Comparison of ENCODE assay signal across 8 mouse cellular contexts in genomic region chr19:46443509-46443908, GRCm38 (mm10). TPM values are rescaled to one million over a fixed set of nuclear protein-coding genes. Genes with fewer than 3 reads are reported as not detected.
DNase-seq lines count a peak whose midpoint lies in the region; ATAC-seq and TF ChIP-seq lines count a peak whose summit lies in the region.

No protein-coding gene starts in this region.

- H3K4me2 ChIP-seq in midbrain, postnatal 0 days (ENCODE audit: low read depth, low read length, poor library complexity, severe bottlenecking), result no peak overlapping the region
- H3K4me2 ChIP-seq in limb, embryonic 12.5 days, result peak overlapping the region; percentile 5; the same call in 1 of the 2 replicates
- H3K4me2 ChIP-seq in stomach, postnatal 0 days (replicated peaks; ENCODE audit: low read depth), result no peak overlapping the region

- no peak for TF ChIP-seq EP300 in heart, adult 2 months (IDR thresholded peaks at IDR 0.05; ENCODE audit: insufficient read depth, low read depth, low read length)
- no peak for TF ChIP-seq EP300 in stomach, postnatal 0 days (optimal IDR thresholded peaks at IDR 0.05)

- WGBS in heart, adult 2 months, result 46% methylated on average over 6 of the region's 6 CpGs
- 7% methylated on average over 6 of the region's 6 CpGs for WGBS in midbrain, embryonic 10.5 days
- 18% methylated on average over 6 of the region's 6 CpGs for WGBS in midbrain, postnatal 0 days
- WGBS in limb, embryonic 12.5 days, result 18% methylated on average over 6 of the region's 6 CpGs
- 49% methylated on average over 6 of the region's 6 CpGs for WGBS in stomach, postnatal 0 days

- H3K9me3 ChIP-seq in midbrain, embryonic 10.5 days (replicated peaks), result no peaks in the 10 kb centered on the region
- H3K9me3 ChIP-seq in midbrain, postnatal 0 days (ENCODE audit: low read length), result no peaks in the 10 kb centered on the region
- H3K9me3 ChIP-seq in limb, embryonic 12.5 days, result no peaks in the 10 kb centered on the region
- H3K9me3 ChIP-seq in stomach, postnatal 0 days (ENCODE audit: control insufficient read depth, low read length), result no peaks in the 10 kb centered on the region

- H3K27ac ChIP-seq in heart, adult 2 months, result peak overlapping the region; percentile 34; the same call in 1 of the 2 replicates
- H3K27ac ChIP-seq in midbrain, embryonic 10.5 days (replicated peaks), result peak overlapping the region; percentile 81
- no peak overlapping the region for H3K27ac ChIP-seq in midbrain, postnatal 0 days (ENCODE audit: low read depth, low read length)
- peak overlapping the region; percentile 81 for H3K27ac ChIP-seq in limb, embryonic 12.5 days
- peak overlapping the region; percentile 24; the same call in 1 of the 2 replicates for H3K27ac ChIP-seq in stomach, postnatal 0 days (replicated peaks)

- intact Hi-C loops in heart, adult 2 months (cut with DNase I), result loop anchor here (2.0 to 10.0 kb wide), 3 partner anchors 29 to 139 kb away; partner anchors contain the start of genes Cuedc2 and Nfkb2

- no peak for DNase-seq in heart, adult 2 months
- DNase-seq in heart, adult 18-20 months, result no peak
- peak; percentile 71 for DNase-seq in midbrain, embryonic 10.5 days (ENCODE audit: low spot score)
- no peak for DNase-seq in midbrain, postnatal 0 days (ENCODE audit: low spot score)
- no peak for DNase-seq in stomach, postnatal 0 days (ENCODE audit: low spot score)
- no peak for DNase-seq in right cerebral cortex, postnatal 4 days

- no peaks in the 10 kb centered on the region for H3K27me3 ChIP-seq in heart, adult 2 months (ENCODE audit: control insufficient read depth, insufficient read depth, low read length)
- H3K27me3 ChIP-seq in midbrain, embryonic 10.5 days (ENCODE audit: low read depth, poor library complexity, severe bottlenecking), result no peaks in the 10 kb centered on the region
- H3K27me3 ChIP-seq in midbrain, postnatal 0 days (ENCODE audit: insufficient read depth, low read length), result no peaks in the 10 kb centered on the region
- H3K27me3 ChIP-seq in limb, embryonic 12.5 days, result no peaks in the 10 kb centered on the region
- H3K27me3 ChIP-seq in stomach, postnatal 0 days (ENCODE audit: control insufficient read depth, insufficient read depth, low read length), result no peaks in the 10 kb centered on the region

- H3K4me3 ChIP-seq in heart, adult 2 months, result no peak overlapping the region
- peak overlapping the region; percentile 0; the same call in 1 of the 2 replicates for H3K4me3 ChIP-seq in midbrain, embryonic 10.5 days
- no peak overlapping the region for H3K4me3 ChIP-seq in midbrain, postnatal 0 days (ENCODE audit: low read depth, low read length)
- H3K4me3 ChIP-seq in limb, embryonic 12.5 days (replicated peaks), result no peak overlapping the region
- H3K4me3 ChIP-seq in stomach, postnatal 0 days (ENCODE audit: low read depth, low read length), result no peak overlapping the region

- H3K36me3 ChIP-seq in heart, adult 2 months (ENCODE audit: control insufficient read depth, insufficient read depth, low read length), result no peaks in the 10 kb centered on the region
- no peaks in the 10 kb centered on the region for H3K36me3 ChIP-seq in midbrain, embryonic 10.5 days
- no peaks in the 10 kb centered on the region for H3K36me3 ChIP-seq in midbrain, postnatal 0 days (ENCODE audit: insufficient read depth, low read length)
- H3K36me3 ChIP-seq in limb, embryonic 12.5 days, result 0 out of 2 replicates have a peak, but pooled peaks cover 4% of the 10 kb centered on the region
- H3K36me3 ChIP-seq in stomach, postnatal 0 days (ENCODE audit: control insufficient read depth, insufficient read depth, low read length), result no peaks in the 10 kb centered on the region

- no peak overlapping the region for H3K9ac ChIP-seq in heart, adult 2 months (ENCODE audit: low read depth, low read length)
- no peak overlapping the region for H3K9ac ChIP-seq in midbrain, postnatal 0 days (replicated peaks; ENCODE audit: low read length, poor library complexity, severe bottlenecking)
- H3K9ac ChIP-seq in limb, embryonic 12.5 days (replicated peaks), result no peak overlapping the region
- H3K9ac ChIP-seq in stomach, postnatal 0 days (ENCODE audit: low read length), result 0 out of 2 replicates have a peak overlapping the region, but pooled peaks have one; percentile 4

- peaks cover 10% of the 10 kb centered on the region for H3K4me1 ChIP-seq in heart, adult 2 months (ENCODE audit: control insufficient read depth, insufficient read depth, low read length)
- peaks cover 60% of the 10 kb centered on the region for H3K4me1 ChIP-seq in midbrain, embryonic 10.5 days
- no peaks in the 10 kb centered on the region for H3K4me1 ChIP-seq in midbrain, postnatal 0 days (ENCODE audit: insufficient read depth, low read length)
- H3K4me1 ChIP-seq in limb, embryonic 12.5 days (replicated peaks), result peaks cover 48% of the 10 kb centered on the region
- 0 out of 2 replicates have a peak, but pooled peaks cover 2% of the 10 kb centered on the region for H3K4me1 ChIP-seq in stomach, postnatal 0 days (replicated peaks; ENCODE audit: control insufficient read depth, insufficient read depth)

- TF ChIP-seq CTCF in heart, adult 2 months (IDR thresholded peaks at IDR 0.05), result no peak
- TF ChIP-seq CTCF in midbrain, postnatal 0 days (IDR thresholded peaks at IDR 0.05), result no peak
- no peak for TF ChIP-seq CTCF in stomach, postnatal 0 days (IDR thresholded peaks at IDR 0.05; ENCODE audit: low read depth)

- no peak for TF ChIP-seq POLR2A in heart, adult 2 months (IDR thresholded peaks at IDR 0.05; ENCODE audit: insufficient read depth, low read depth, low read length)

- no peak for ATAC-seq in midbrain, postnatal 0 days (ENCODE audit: low FRiP score)
- ATAC-seq in limb, embryonic 12.5 days (ENCODE audit: insufficient number of reproducible peaks, insufficient read depth, low FRiP score, low TSS enrichment, low read depth), result no peak
- no peak for ATAC-seq in stomach, postnatal 0 days (ENCODE audit: low FRiP score, low TSS enrichment)
- no peak for ATAC-seq in erythroblast, adult 5-6 weeks (replicated peaks; ENCODE audit: low FRiP score, poor library complexity, severe bottlenecking)

- peaks cover 4% of the 10 kb centered on the region; the same call in 1 of the 2 replicates for H3K79me2 ChIP-seq in heart, adult 2 months (replicated peaks; ENCODE audit: control insufficient read depth, insufficient read depth, low read length)

RNA-seq across cellular contexts. Expression of gene Sufu, which starts 46.8 kb away (rescaled TPM):
- 10 to 100 TPM; 10.6 to 11.0 TPM for total RNA-seq in heart, adult 2 months (2021)
- 8.7 and 9.0 TPM in 2 replicates for polyA plus RNA-seq in heart, adult 2 months (2012; rRNA removed)
- 10 to 100 TPM; 10.1 to 11.6 TPM for total RNA-seq in heart, adult 18-20 months (2021)
- polyA plus RNA-seq in midbrain, embryonic 10.5 days (2016; fragmentation: Nextera tagmentation; extraction: Ambion mirVana), result 50.2 and 53.6 TPM in 2 replicates
- 11.5 and 14.4 TPM in 2 replicates for total RNA-seq in midbrain, postnatal 0 days (2014; rRNA removed)
- polyA plus RNA-seq in midbrain, postnatal 0 days (2015; fragmentation: Nextera tagmentation; extraction: Ambion mirVana), result 13.2 and 14.5 TPM in 2 replicates
- 44.4 and 45.2 TPM in 2 replicates for polyA plus RNA-seq in limb, embryonic 12.5 days (2016; fragmentation: Nextera tagmentation; extraction: Ambion mirVana)
- 9.5 and 9.9 TPM in 2 replicates for polyA plus RNA-seq in stomach, postnatal 0 days (2015; fragmentation: Nextera tagmentation; extraction: Ambion mirVana)
- total RNA-seq in erythroblast, adult 5-6 weeks (2015; ENCODE audit: low replicate concordance), result 3.8 and 10.8 TPM in 2 replicates
- 1.1 and 1.2 TPM in 2 replicates for total RNA-seq in erythroblast, adult 5-6 weeks (2017; ENCODE audit: low replicate concordance)

RNA-seq across cellular contexts. Expression of gene Actr1a, which starts 48.0 kb away (rescaled TPM):
- 10 to 100 TPM; 82.1 to 90.5 TPM for total RNA-seq in heart, adult 2 months (2021)
- polyA plus RNA-seq in heart, adult 2 months (2012; rRNA removed), result 73.3 and 104 TPM in 2 replicates
- 10 to 100 TPM; 86.6 to 89.7 TPM for total RNA-seq in heart, adult 18-20 months (2021)
- 188 and 224 TPM in 2 replicates for polyA plus RNA-seq in midbrain, embryonic 10.5 days (2016; fragmentation: Nextera tagmentation; extraction: Ambion mirVana)
- total RNA-seq in midbrain, postnatal 0 days (2014; rRNA removed), result 356 and 359 TPM in 2 replicates
- polyA plus RNA-seq in midbrain, postnatal 0 days (2015; fragmentation: Nextera tagmentation; extraction: Ambion mirVana), result 327 and 343 TPM in 2 replicates
- polyA plus RNA-seq in limb, embryonic 12.5 days (2016; fragmentation: Nextera tagmentation; extraction: Ambion mirVana), result 145 and 147 TPM in 2 replicates
- 90.1 and 94.7 TPM in 2 replicates for polyA plus RNA-seq in stomach, postnatal 0 days (2015; fragmentation: Nextera tagmentation; extraction: Ambion mirVana)
- total RNA-seq in erythroblast, adult 5-6 weeks (2015; ENCODE audit: low replicate concordance), result 16.5 and 21.5 TPM in 2 replicates
- total RNA-seq in erythroblast, adult 5-6 weeks (2017; ENCODE audit: low replicate concordance), result 38.2 and 39.2 TPM in 2 replicates

RNA-seq across cellular contexts. Expression of gene Trim8, which starts 58.0 kb away (rescaled TPM):
- 10 to 100 TPM; 39.2 to 39.8 TPM for total RNA-seq in heart, adult 2 months (2021)
- polyA plus RNA-seq in heart, adult 2 months (2012; rRNA removed), result 17.2 and 24.1 TPM in 2 replicates
- 10 to 100 TPM; 33.9 to 38.8 TPM for total RNA-seq in heart, adult 18-20 months (2021)
- 24.6 and 27.8 TPM in 2 replicates for polyA plus RNA-seq in midbrain, embryonic 10.5 days (2016; fragmentation: Nextera tagmentation; extraction: Ambion mirVana)
- 96.6 and 103 TPM in 2 replicates for total RNA-seq in midbrain, postnatal 0 days (2014; rRNA removed)
- polyA plus RNA-seq in midbrain, postnatal 0 days (2015; fragmentation: Nextera tagmentation; extraction: Ambion mirVana), result 27.8 and 30.4 TPM in 2 replicates
- polyA plus RNA-seq in limb, embryonic 12.5 days (2016; fragmentation: Nextera tagmentation; extraction: Ambion mirVana), result 17.3 and 21.5 TPM in 2 replicates
- polyA plus RNA-seq in stomach, postnatal 0 days (2015; fragmentation: Nextera tagmentation; extraction: Ambion mirVana), result 15.1 and 16.4 TPM in 2 replicates
- 5.4 and 6.1 TPM in 2 replicates for total RNA-seq in erythroblast, adult 5-6 weeks (2015; ENCODE audit: low replicate concordance)
- 2.0 and 6.4 TPM in 2 replicates for total RNA-seq in erythroblast, adult 5-6 weeks (2017; ENCODE audit: low replicate concordance)
